Mouse (Mus musculus) thymus, postnatal 0 days (tissue): ENCODE measurements at regions not wholly inside any gene's neighbourhood (a gene's known extent, or its start where the extent isn't known, plus 50 kb on each side); places are given as distances from the start of the nearest gene placed in this dataset.

Experiments used
- DNase-seq: peaks from one replicate; pipeline ENCODE4 v3.0.0-alpha.2; 2015; ENCODE audit warnings: low spot score

- no peak for DNase-seq
These were observed 321.9 kb upstream of the Adamts9 start for GRCm38 (mm10) chr6:93265164-93265563.

GRCm38 (mm10) chr6:93260827-93261226 is 317.5 kb upstream of the Adamts9 start:
- no peak for DNase-seq

- no peak for DNase-seq
These were observed 314.0 kb upstream of the Adamts9 start for GRCm38 (mm10) chr6:93257130-93257841.

- no peak for DNase-seq
These were observed 310.5 kb upstream of the Adamts9 start for GRCm38 (mm10) chr6:93253746-93254145.

- DNase-seq: no peak
These were observed 305.7 kb upstream of the Adamts9 start for GRCm38 (mm10) chr6:93248973-93249372.

GRCm38 (mm10) chr6:93246498-93247242 is 303.4 kb upstream of the Adamts9 start:
- DNase-seq: no peak

- DNase-seq: no peak
These were observed 292.3 kb upstream of the Adamts9 start for GRCm38 (mm10) chr6:93235550-93235949.

- no peak for DNase-seq
These were observed 289.3 kb upstream of the Adamts9 start for GRCm38 (mm10) chr6:93232636-93233035.

GRCm38 (mm10) chr6:93230450-93230849 is 287.2 kb upstream of the Adamts9 start:
- DNase-seq: no peak

GRCm38 (mm10) chr6:93229320-93229719 is 286.0 kb upstream of the Adamts9 start:
- DNase-seq: no peak

- no peak for DNase-seq
These were observed 280.6 kb upstream of the Adamts9 start for GRCm38 (mm10) chr6:93223610-93224550.

- no peak for DNase-seq
These were observed 274.8 kb upstream of the Adamts9 start for GRCm38 (mm10) chr6:93218015-93218593.

GRCm38 (mm10) chr6:93200886-93201285 is 257.6 kb upstream of the Adamts9 start:
- DNase-seq: no peak

- no peak for DNase-seq
These were observed 251.4 kb upstream of the Adamts9 start for GRCm38 (mm10) chr6:93194741-93195140.

GRCm38 (mm10) chr6:93192980-93193379 is 249.7 kb upstream of the Adamts9 start:
- DNase-seq: no peak

- no peak for DNase-seq
These were observed 247.7 kb upstream of the Adamts9 start for GRCm38 (mm10) chr6:93190986-93191385.

GRCm38 (mm10) chr6:93168526-93168925 is 225.2 kb upstream of the Adamts9 start:
- DNase-seq: no peak

GRCm38 (mm10) chr6:93167281-93167680 is 224.0 kb upstream of the Adamts9 start:
- no peak for DNase-seq

- DNase-seq: no peak
These were observed 222.7 kb upstream of the Adamts9 start for GRCm38 (mm10) chr6:93165942-93166341.

GRCm38 (mm10) chr6:93152431-93153208 is 209.3 kb upstream of the Adamts9 start:
- DNase-seq: no peak

GRCm38 (mm10) chr6:93150531-93150930 is 207.2 kb upstream of the Adamts9 start:
- no peak for DNase-seq
